Mouse (Mus musculus): ENCODE results near the gene Adam10. TPM values are rescaled to one million over a fixed set of nuclear protein-coding genes. Genes with fewer than 3 reads are reported as not detected.

The Adam10 gene
- polyA plus RNA-seq, 1 experiment from 2014 or later: 61.4 TPM

DNA sequence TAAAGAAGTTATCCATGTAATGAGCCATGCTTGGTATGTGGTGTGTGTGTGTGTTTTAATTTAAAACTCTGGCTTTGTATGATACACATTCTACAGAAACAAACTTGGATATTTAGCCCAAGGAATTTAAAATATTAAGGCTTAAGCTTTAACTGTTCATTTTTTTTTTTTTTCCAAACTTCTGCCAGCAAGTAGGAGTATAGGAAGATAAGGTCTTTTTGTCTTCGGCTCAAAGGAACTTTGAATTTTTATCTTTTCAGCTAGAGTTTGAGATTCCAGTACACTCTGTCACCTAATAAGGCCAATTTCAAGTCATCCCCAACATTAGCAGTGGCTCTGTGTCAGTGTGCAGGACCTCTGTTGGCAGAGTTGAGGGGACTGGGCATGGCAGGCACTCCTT, 3.4 kb downstream of the Adam10 start:
- no peak overlapping the region for H3K27ac ChIP-seq (ENCODE audit: low read depth, low read length)
- no peak for ATAC-seq (replicated peaks; ENCODE audit: low FRiP score)
- 83% methylated on average over 1 of the region's 1 CpGs for WGBS

DNA sequence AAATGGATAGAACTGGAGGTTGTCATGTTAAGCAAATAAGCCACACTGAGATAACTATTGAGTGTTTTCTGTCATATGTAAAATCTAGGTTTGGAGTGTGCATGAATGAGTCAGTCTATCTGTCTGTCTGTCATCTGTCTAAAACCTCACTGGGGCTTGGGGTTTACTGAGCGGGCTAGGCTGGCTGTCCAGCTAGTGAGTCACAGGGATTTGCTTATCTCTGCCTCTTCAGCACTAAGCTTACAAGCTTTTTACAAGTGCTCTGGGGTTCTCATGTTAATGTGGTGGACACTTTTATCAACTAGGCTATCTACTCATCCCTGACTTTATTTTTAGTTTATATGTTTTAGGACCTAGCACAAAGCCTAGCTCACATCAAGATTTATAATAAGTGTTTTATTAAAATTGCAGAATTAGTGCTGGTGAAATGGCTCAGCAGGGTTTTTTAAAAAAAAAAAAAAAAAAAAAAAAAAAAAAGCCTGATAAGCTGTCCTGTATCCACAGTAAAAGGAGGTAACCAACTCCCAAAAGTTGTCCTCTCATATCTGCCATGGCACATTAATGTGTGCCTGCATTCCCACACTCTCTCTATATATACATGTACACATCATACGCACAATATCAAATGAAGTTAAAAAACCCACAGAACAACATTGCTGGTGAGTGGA, 9.6 kb downstream of the Adam10 start:
- ATAC-seq (replicated peaks; ENCODE audit: low FRiP score) (no peak), DNase-seq (ENCODE audit: low spot score) (no peak)
- Histone ChIP-seq H3K27ac (ENCODE audit: low read depth, low read length) (no peak overlapping the region), H3K4me1 (replicated peaks; ENCODE audit: control insufficient read depth, insufficient read depth, low read length) (no peaks in the 10 kb centered on the region), H3K9ac (ENCODE audit: low read length) (no peak overlapping the region), H3K27me3 (ENCODE audit: control insufficient read depth, insufficient read depth, low read length) (no peaks in the 10 kb centered on the region), H3K4me2 (ENCODE audit: low read depth, low read length, severe bottlenecking) (no peak overlapping the region), H3K36me3 (ENCODE audit: control insufficient read depth, insufficient read depth, low read length) (no peaks in the 10 kb centered on the region), H3K4me3 (ENCODE audit: low read depth, low read length) (no peak overlapping the region), H3K9me3 (ENCODE audit: control insufficient read depth, low read length) (no peaks in the 10 kb centered on the region)
- 96% methylated on average over 2 of the region's 2 CpGs for WGBS

More for the DNA sequence above, 3.4 kb downstream of the Adam10 start:
- Histone ChIP-seq H3K4me1 (replicated peaks; ENCODE audit: control insufficient read depth, insufficient read depth, low read length) (no peaks in the 10 kb centered on the region; the same call in 1 of the 2 replicates), H3K27me3 (ENCODE audit: control insufficient read depth, insufficient read depth, low read length) (no peaks in the 10 kb centered on the region), H3K4me3 (ENCODE audit: low read depth, low read length) (no peak overlapping the region), H3K4me2 (ENCODE audit: low read depth, low read length, severe bottlenecking) (no peak overlapping the region), H3K36me3 (ENCODE audit: control insufficient read depth, insufficient read depth, low read length) (no peaks in the 10 kb centered on the region), H3K9me3 (ENCODE audit: control insufficient read depth, low read length) (no peaks in the 10 kb centered on the region), H3K9ac (ENCODE audit: low read length) (no peak overlapping the region)
- DNase-seq (ENCODE audit: low spot score): no peak

DNA sequence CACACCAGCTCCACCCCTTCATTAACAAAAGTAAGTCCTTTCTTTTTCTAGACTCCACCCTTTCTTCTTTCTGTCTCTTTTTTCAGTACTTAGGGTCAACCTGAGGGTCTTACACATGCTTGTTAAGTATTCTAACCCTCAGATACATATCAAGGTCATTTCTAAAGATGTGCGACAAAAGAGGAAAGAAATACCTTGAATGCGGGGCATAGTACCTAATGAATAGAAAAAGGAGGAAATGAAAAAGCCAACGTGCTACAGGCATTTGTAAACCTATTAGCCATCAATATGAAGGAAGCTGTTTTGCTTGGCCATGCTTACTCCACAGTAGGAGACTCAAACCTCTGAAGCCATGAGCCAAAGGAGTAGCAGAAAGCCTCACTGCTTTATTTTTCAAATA, 11.1 kb downstream of the Adam10 start:
- H3K4me1 ChIP-seq (replicated peaks; ENCODE audit: control insufficient read depth, insufficient read depth, low read length): no peaks in the 10 kb centered on the region
- ATAC-seq (replicated peaks; ENCODE audit: low FRiP score): no peak
- H3K9me3 ChIP-seq (ENCODE audit: control insufficient read depth, low read length): no peaks in the 10 kb centered on the region
- H3K4me2 ChIP-seq (ENCODE audit: low read depth, low read length, severe bottlenecking): no peak overlapping the region
- H3K27ac ChIP-seq (ENCODE audit: low read depth, low read length): no peak overlapping the region
- no peaks in the 10 kb centered on the region for H3K27me3 ChIP-seq (ENCODE audit: control insufficient read depth, insufficient read depth, low read length)
- no peak for DNase-seq (ENCODE audit: low spot score)
- H3K9ac ChIP-seq (ENCODE audit: low read length): no peak overlapping the region
- WGBS: 73% methylated on average over 3 of the region's 3 CpGs
- H3K4me3 ChIP-seq (ENCODE audit: low read depth, low read length): no peak overlapping the region
- no peaks in the 10 kb centered on the region for H3K36me3 ChIP-seq (ENCODE audit: control insufficient read depth, insufficient read depth, low read length)

DNA sequence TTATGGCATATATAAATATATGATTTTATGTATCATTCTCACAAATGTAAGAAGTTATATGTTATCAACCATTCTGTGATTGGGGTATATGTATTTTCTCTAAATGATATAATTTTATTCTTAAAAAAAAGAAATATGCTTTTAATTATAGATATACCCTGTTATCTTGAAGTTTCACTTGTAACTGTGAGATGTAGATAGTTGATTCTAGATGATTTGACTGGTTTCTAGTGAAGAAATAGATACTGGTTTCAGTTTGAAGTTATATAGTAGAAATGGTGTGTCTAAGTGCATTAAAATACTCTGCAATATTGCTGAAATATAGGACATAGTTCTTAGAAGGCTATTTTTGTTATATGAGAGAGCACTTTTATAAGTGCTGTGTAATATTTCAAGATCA, 11.8 kb downstream of the Adam10 start:
- no peaks in the 10 kb centered on the region for H3K9me3 ChIP-seq (ENCODE audit: control insufficient read depth, low read length)
- no peak overlapping the region for H3K4me2 ChIP-seq (ENCODE audit: low read depth, low read length, severe bottlenecking)
- ATAC-seq (replicated peaks; ENCODE audit: low FRiP score): no peak
- H3K4me3 ChIP-seq (ENCODE audit: low read depth, low read length): no peak overlapping the region
- H3K4me1 ChIP-seq (replicated peaks; ENCODE audit: control insufficient read depth, insufficient read depth, low read length): no peaks in the 10 kb centered on the region
- no peaks in the 10 kb centered on the region for H3K27me3 ChIP-seq (ENCODE audit: control insufficient read depth, insufficient read depth, low read length)
- H3K36me3 ChIP-seq (ENCODE audit: control insufficient read depth, insufficient read depth, low read length): no peaks in the 10 kb centered on the region
- H3K9ac ChIP-seq (ENCODE audit: low read length): no peak overlapping the region
- DNase-seq (ENCODE audit: low spot score): no peak
- H3K27ac ChIP-seq (ENCODE audit: low read depth, low read length): no peak overlapping the region

DNA sequence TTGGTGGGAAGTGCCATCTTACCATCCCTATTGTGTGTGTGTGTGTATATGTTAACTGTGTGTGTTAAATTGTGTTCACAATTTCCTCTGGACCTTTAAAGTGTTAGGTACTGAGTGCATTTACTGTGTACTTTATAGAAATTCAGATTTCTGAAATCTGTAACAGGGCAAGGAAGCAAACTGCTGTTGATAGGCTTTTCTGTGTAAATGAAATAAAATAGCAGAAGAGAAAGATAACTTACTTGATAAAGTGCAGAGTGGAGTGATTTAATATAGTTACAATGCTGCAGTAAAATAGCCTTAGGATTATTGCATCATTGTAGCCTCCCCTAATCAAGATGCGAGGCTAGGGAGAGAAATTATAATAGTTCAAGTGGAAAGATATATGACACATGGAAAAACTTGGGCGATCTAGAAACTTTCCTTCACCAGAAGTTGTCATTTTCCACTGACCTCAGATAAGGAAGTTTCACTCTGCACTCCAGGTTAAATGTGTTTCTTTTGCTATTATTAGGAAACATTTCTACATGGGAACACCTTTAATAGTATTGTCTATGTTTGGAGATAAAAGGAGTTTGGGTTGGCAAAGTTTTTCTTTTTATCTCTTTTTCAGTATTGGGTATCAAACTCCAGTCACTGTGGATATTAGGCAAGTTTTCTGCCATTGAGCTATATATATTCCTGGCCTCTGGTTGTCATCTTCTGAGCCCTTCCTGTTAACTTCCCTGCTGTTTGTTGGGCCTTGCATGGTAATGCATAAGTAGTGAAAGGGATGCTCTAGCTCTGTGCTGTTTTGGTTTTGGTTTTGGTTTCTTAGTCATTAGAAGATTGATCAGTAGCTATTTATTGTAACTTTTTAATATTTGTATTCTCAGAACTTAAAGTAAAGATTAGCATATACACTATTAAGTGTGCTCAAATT, 13.2 kb downstream of the Adam10 start:
- no peaks in the 10 kb centered on the region for H3K4me1 ChIP-seq (replicated peaks; ENCODE audit: control insufficient read depth, insufficient read depth, low read length)
- no peaks in the 10 kb centered on the region for H3K9me3 ChIP-seq (ENCODE audit: control insufficient read depth, low read length)
- H3K4me2 ChIP-seq (ENCODE audit: low read depth, low read length, severe bottlenecking): no peak overlapping the region
- H3K9ac ChIP-seq (ENCODE audit: low read length): no peak overlapping the region
- ATAC-seq (replicated peaks; ENCODE audit: low FRiP score) (no peak), DNase-seq (ENCODE audit: low spot score) (no peak)
- H3K27ac ChIP-seq (ENCODE audit: low read depth, low read length): no peak overlapping the region
- no peaks in the 10 kb centered on the region for H3K27me3 ChIP-seq (ENCODE audit: control insufficient read depth, insufficient read depth, low read length)
- H3K4me3 ChIP-seq (ENCODE audit: low read depth, low read length): no peak overlapping the region
- 82% methylated on average over 2 of the region's 2 CpGs for WGBS
- no peaks in the 10 kb centered on the region for H3K36me3 ChIP-seq (ENCODE audit: control insufficient read depth, insufficient read depth, low read length)

DNA sequence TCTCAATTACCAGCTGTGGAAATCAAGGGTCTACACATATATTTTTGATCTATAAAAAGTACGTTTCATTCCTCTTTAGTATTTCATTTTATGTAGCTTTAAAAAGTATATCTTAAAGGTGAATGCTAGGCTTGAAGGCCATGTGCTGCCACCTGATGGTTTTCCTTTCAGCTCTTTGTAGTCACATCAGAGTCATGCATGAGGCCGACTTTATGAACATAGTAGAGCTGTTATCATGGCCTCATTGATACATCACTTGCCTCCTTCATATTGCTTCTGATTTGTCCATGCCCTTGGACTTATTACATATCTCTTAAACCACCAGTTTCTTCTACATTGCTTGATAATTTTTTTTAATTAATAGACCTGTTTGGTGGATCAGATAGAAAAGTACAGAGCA, 16.9 kb downstream of the Adam10 start:
- H3K4me1 ChIP-seq (replicated peaks; ENCODE audit: control insufficient read depth, insufficient read depth, low read length): no peaks in the 10 kb centered on the region
- no peaks in the 10 kb centered on the region for H3K9me3 ChIP-seq (ENCODE audit: control insufficient read depth, low read length)
- 91% methylated on average over 2 of the region's 2 CpGs for WGBS
- no peaks in the 10 kb centered on the region for H3K36me3 ChIP-seq (ENCODE audit: control insufficient read depth, insufficient read depth, low read length)
- H3K9ac ChIP-seq (ENCODE audit: low read length): no peak overlapping the region
- ATAC-seq (replicated peaks; ENCODE audit: low FRiP score) (no peak), DNase-seq (ENCODE audit: low spot score) (no peak)
- H3K27ac ChIP-seq (ENCODE audit: low read depth, low read length): no peak overlapping the region
- H3K27me3 ChIP-seq (ENCODE audit: control insufficient read depth, insufficient read depth, low read length): no peaks in the 10 kb centered on the region
- no peak overlapping the region for H3K4me2 ChIP-seq (ENCODE audit: low read depth, low read length, severe bottlenecking)
- H3K4me3 ChIP-seq (ENCODE audit: low read depth, low read length): no peak overlapping the region

DNA sequence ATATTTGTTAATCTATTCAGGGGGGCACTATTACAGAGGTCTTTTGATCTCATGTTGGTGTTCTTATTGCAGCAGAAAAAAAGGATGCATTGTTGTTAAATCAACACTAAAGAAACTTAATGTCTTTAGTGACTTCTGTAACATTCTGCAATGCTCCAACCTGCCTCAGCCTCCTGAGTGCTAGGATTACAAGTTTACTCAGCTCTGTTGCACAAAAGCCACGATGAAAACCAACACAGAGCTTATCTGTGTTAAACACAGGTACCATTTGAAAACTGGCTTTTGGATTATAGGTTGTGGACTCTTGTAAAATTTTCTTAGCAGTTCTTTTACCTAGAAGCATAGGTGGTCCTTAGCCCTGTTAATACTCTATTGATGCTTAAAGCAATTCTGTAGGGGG, 19.3 kb downstream of the Adam10 start:
- no peak overlapping the region for H3K4me2 ChIP-seq (ENCODE audit: low read depth, low read length, severe bottlenecking)
- H3K36me3 ChIP-seq (ENCODE audit: control insufficient read depth, insufficient read depth, low read length): no peaks in the 10 kb centered on the region
- no peaks in the 10 kb centered on the region for H3K9me3 ChIP-seq (ENCODE audit: control insufficient read depth, low read length)
- no peaks in the 10 kb centered on the region for H3K27me3 ChIP-seq (ENCODE audit: control insufficient read depth, insufficient read depth, low read length)
- no peak for ATAC-seq (replicated peaks; ENCODE audit: low FRiP score)
- no peak for DNase-seq (ENCODE audit: low spot score)
- H3K27ac ChIP-seq (ENCODE audit: low read depth, low read length): no peak overlapping the region
- 83% methylated on average over 1 of the region's 1 CpGs for WGBS
- H3K4me1 ChIP-seq (replicated peaks; ENCODE audit: control insufficient read depth, insufficient read depth, low read length): no peaks in the 10 kb centered on the region
- H3K9ac ChIP-seq (ENCODE audit: low read length): no peak overlapping the region
- H3K4me3 ChIP-seq (ENCODE audit: low read depth, low read length): no peak overlapping the region

DNA sequence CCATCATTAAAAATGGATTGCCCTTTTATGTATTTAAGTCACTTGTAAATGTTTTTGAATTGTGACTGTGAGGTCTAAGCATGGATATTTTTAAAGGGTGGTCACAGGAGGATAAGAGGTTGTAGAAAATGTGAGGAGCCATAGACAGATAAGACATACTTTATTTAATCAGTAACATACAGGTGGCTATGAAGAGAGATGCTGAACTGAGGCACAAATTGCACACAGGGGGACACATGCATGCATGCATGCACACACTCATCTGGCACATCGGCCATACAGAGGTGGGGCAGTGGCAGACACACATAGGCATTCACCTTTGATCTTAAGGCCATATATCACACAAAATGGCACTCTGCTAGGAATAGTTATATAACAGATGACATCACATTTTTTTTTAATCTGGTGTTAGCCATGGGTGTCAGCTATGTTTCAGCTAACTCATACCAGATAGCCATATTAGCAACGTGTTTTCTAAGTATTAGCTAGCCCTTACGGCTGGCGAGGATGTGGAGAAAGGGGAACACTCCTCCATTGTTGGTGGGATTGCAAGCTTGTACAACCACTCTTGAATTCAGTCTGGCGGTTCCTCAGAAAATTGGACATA, 24.9 kb downstream of the Adam10 start:
- no peak overlapping the region for H3K9ac ChIP-seq (ENCODE audit: low read length)
- 93% methylated on average over 5 of the region's 5 CpGs for WGBS
- no peak overlapping the region for H3K27ac ChIP-seq (ENCODE audit: low read depth, low read length)
- DNase-seq (ENCODE audit: low spot score) (no peak), ATAC-seq (replicated peaks; ENCODE audit: low FRiP score) (no peak)
- H3K4me2 ChIP-seq (ENCODE audit: low read depth, low read length, severe bottlenecking): no peak overlapping the region
- H3K36me3 ChIP-seq (ENCODE audit: control insufficient read depth, insufficient read depth, low read length): no peaks in the 10 kb centered on the region
- H3K4me1 ChIP-seq (replicated peaks; ENCODE audit: control insufficient read depth, insufficient read depth, low read length): no peaks in the 10 kb centered on the region
- no peaks in the 10 kb centered on the region for H3K9me3 ChIP-seq (ENCODE audit: control insufficient read depth, low read length)
- no peaks in the 10 kb centered on the region for H3K27me3 ChIP-seq (ENCODE audit: control insufficient read depth, insufficient read depth, low read length)
- H3K4me3 ChIP-seq (ENCODE audit: low read depth, low read length): no peak overlapping the region

All from forebrain, embryonic 11.5 days (tissue).